In genomic region chr12:35640911-35641345, GRCm38 (mm10) we compare ENCODE assay signal across 24 mouse cellular contexts.
DNase-seq lines count a peak whose midpoint lies in the region; ATAC-seq and TF ChIP-seq lines count a peak whose summit lies in the region.
"Had no signal": no experiment of that assay in that cellular context is flagged by ENCODE, and none has a peak within 500 bp of the region (broad histone marks: within the 10 kb centered on the region; RNA-seq: fewer than 3 reads in every experiment).

No protein-coding gene starts in this region.

- ATAC-seq in hematopoietic stem cell, adult 5-6 weeks (replicated peaks in 1 of 2; ENCODE audit: insufficient read depth in 1 of 2, low FRiP score in 2 of 2, low TSS enrichment in 1 of 2, low read depth in 1 of 2, poor library complexity in 2 of 2, severe bottlenecking in 2 of 2): peak; percentile 77 to 88
- ATAC-seq: forebrain, postnatal 0 days; liver, embryonic 12.5 days; midbrain, embryonic 13.5 days had no signal

- no peaks in the 10 kb centered on the region for H3K36me3 ChIP-seq in MEL (ENCODE audit: control insufficient read depth in 1 of 2, insufficient read depth in 2 of 2, low read length in 2 of 2)
- H3K36me3 ChIP-seq in splenic B cell, adult 2 months (ENCODE audit: control insufficient read depth, insufficient read depth, low read length, poor library complexity, severe bottlenecking): no peaks in the 10 kb centered on the region
- H3K36me3 ChIP-seq: embryonic facial prominence, embryonic 13.5 days; heart, embryonic 10.5 days; limb, embryonic 12.5 days; liver, embryonic 12.5 days; midbrain, embryonic 13.5 days; neural tube, embryonic 13.5 days had no signal

- H3K9ac ChIP-seq in MEL (ENCODE audit: control insufficient read depth, low read depth, low read length, poor library complexity, severe bottlenecking): no peak overlapping the region
- H3K9ac ChIP-seq: embryonic facial prominence, embryonic 13.5 days; forebrain, postnatal 0 days; limb, embryonic 12.5 days; liver, embryonic 12.5 days; lung, embryonic 14.5 days; midbrain, embryonic 13.5 days; neural tube, embryonic 13.5 days had no signal

- peak; percentile 45 for DNase-seq in retina, postnatal 1 day
- no peak for DNase-seq in retina, embryonic 14.5 days (ENCODE audit: low spot score)
- DNase-seq in MEL (ENCODE audit: low read depth, low spot score): peak; percentile 4
- peak; percentile 72 for DNase-seq in splenic B cell, adult 2 months (ENCODE audit: low read depth, low spot score)
- no peak for DNase-seq in kidney, postnatal 4 days
- no peak for DNase-seq in kidney, postnatal 14 days
- DNase-seq in kidney, postnatal 36 days: no peak
- DNase-seq: adrenal gland, postnatal 10 days; cerebellum, adult 9-10 months; forebrain, postnatal 0 days; gastrocnemius, postnatal 36 days; kidney, adult 8-10 months; kidney, postnatal 25 days; lung, embryonic 14.5 days; thymus, adult 18-20 months; thymus, postnatal 4 days had no signal

- no peak for TF ChIP-seq CTCF in MEL (IDR thresholded peaks at IDR 0.05 in 2 of 3, conservative IDR thresholded peaks at IDR 0.05 in 1 of 3; ENCODE audit: control insufficient read depth in 1 of 3, insufficient read depth in 1 of 3, low read depth in 2 of 3, low read length in 3 of 3, poor library complexity in 1 of 3, severe bottlenecking in 1 of 3)

- no peak for TF ChIP-seq EP300 in MEL (IDR thresholded peaks at IDR 0.05; ENCODE audit: low read depth in 1 of 2, low read length in 2 of 2)

- H3K4me3 ChIP-seq in MEL (ENCODE audit: control insufficient read depth in 1 of 2, insufficient read depth in 1 of 2, low read depth in 2 of 2, low read length in 2 of 2): 0 out of 4 replicates have a peak overlapping the region, but pooled peaks of 1 of the 2 experiments have one; percentile 15
- H3K4me3 ChIP-seq: embryonic facial prominence, embryonic 13.5 days; heart, embryonic 10.5 days; limb, embryonic 12.5 days; liver, embryonic 12.5 days; midbrain, embryonic 13.5 days; neural tube, embryonic 13.5 days had no signal

- TF ChIP-seq POLR2A in MEL (IDR thresholded peaks at IDR 0.05; ENCODE audit: control insufficient read depth in 1 of 2, insufficient read depth in 1 of 2, low read depth in 1 of 2, low read length in 2 of 2, poor library complexity in 1 of 2): no peak

- H3K27ac ChIP-seq in MEL (ENCODE audit: control insufficient read depth, low read depth, low read length): no peak overlapping the region
- H3K27ac ChIP-seq: embryonic facial prominence, embryonic 13.5 days; heart, embryonic 10.5 days; limb, embryonic 12.5 days; liver, embryonic 12.5 days; macrophage; midbrain, embryonic 13.5 days; neural tube, embryonic 13.5 days had no signal

- H3K79me2 ChIP-seq in MEL (ENCODE audit: control insufficient read depth, insufficient read depth, low read length, poor library complexity): no peaks in the 10 kb centered on the region

- no peaks in the 10 kb centered on the region for H3K4me1 ChIP-seq in MEL (ENCODE audit: control insufficient read depth in 1 of 2, insufficient read depth in 2 of 2, low read length in 2 of 2)
- H3K4me1 ChIP-seq: embryonic facial prominence, embryonic 13.5 days; heart, embryonic 10.5 days; limb, embryonic 12.5 days; liver, embryonic 12.5 days; midbrain, embryonic 13.5 days; neural tube, embryonic 13.5 days had no signal

- H3K9me3 ChIP-seq in MEL (replicated peaks; ENCODE audit: insufficient read depth, low read length): no peaks in the 10 kb centered on the region
- H3K9me3 ChIP-seq: embryonic facial prominence, embryonic 13.5 days; heart, embryonic 10.5 days; limb, embryonic 12.5 days; liver, embryonic 12.5 days; midbrain, embryonic 13.5 days; neural tube, embryonic 13.5 days had no signal

- TF ChIP-seq RAD21 in MEL (IDR thresholded peaks at IDR 0.05; ENCODE audit: low read depth, low read length): no peak

- no peaks in the 10 kb centered on the region for H3K27me3 ChIP-seq in MEL (ENCODE audit: control insufficient read depth in 1 of 2, insufficient read depth in 2 of 2, low read length in 2 of 2)
- H3K27me3 ChIP-seq in splenic B cell, adult 2 months (ENCODE audit: control insufficient read depth, insufficient read depth, low read length, poor library complexity, severe bottlenecking): no peaks in the 10 kb centered on the region
- H3K27me3 ChIP-seq: embryonic facial prominence, embryonic 13.5 days; limb, embryonic 12.5 days; liver, embryonic 12.5 days; midbrain, embryonic 13.5 days; neural tube, embryonic 13.5 days had no signal

TF ChIP-seq in MEL, 35 proteins besides CTCF, POLR2A, EP300 and RAD21:
- TF ChIP-seq NRF1 (IDR thresholded peaks at IDR 0.05; ENCODE audit: insufficient read depth, low read depth, low read length, poor library complexity, severe bottlenecking): no peak
- TF ChIP-seq ETS1 (IDR thresholded peaks at IDR 0.05; ENCODE audit: low read depth, low read length): no peak
- no peak for TF ChIP-seq JUND (IDR thresholded peaks at IDR 0.05; ENCODE audit: low read depth, low read length)
- no peak for TF ChIP-seq MAX (IDR thresholded peaks at IDR 0.05; ENCODE audit: low read length)
- no peak for TF ChIP-seq MXI1 (IDR thresholded peaks at IDR 0.05; ENCODE audit: low read depth, low read length)
- no peak for TF ChIP-seq USF1 (IDR thresholded peaks at IDR 0.05; ENCODE audit: low read depth, low read length)
- no peak for TF ChIP-seq MYC (IDR thresholded peaks at IDR 0.05; ENCODE audit: low read depth, low read length)

Comparison
In these comparisons a context has a peak if more than half of its experiments do, and no peak if none do; other contexts are left out.
1. DNase-seq: peak in retina, postnatal 1 day (single experiment), MEL (single experiment) and splenic B cell, adult 2 months (single experiment); none in retina, embryonic 14.5 days (single experiment), kidney, postnatal 4 days (0 of 2), kidney, postnatal 14 days (single experiment) and kidney, postnatal 36 days (0 of 2).